Comparison of ENCODE assay signal across 12 mouse cellular contexts in genomic region chr2:18938232-18938631, GRCm38 (mm10). TPM values are rescaled to one million over a fixed set of nuclear protein-coding genes. Genes with fewer than 3 reads are reported as not detected.
A peak's percentile ranks its signal among the peaks of the same experiment; 100 is the strongest.
DNase-seq lines count a peak whose midpoint lies in the region; ATAC-seq and TF ChIP-seq lines count a peak whose summit lies in the region.
"Had no signal": no experiment of that assay in that cellular context is flagged by ENCODE, and none has a peak within 500 bp of the region (broad histone marks: within the 10 kb centered on the region; RNA-seq: fewer than 3 reads in every experiment).

No protein-coding gene starts in this region.

- H3K27ac ChIP-seq in lung, embryonic 16.5 days (ENCODE audit: low read length): peak overlapping the region; percentile 52; the same call in 1 of the 2 replicates
- no peak overlapping the region for H3K27ac ChIP-seq in embryonic facial prominence, embryonic 14.5 days (replicated peaks; ENCODE audit: low read depth, low read length)
- no peak overlapping the region for H3K27ac ChIP-seq in kidney, adult 2 months (ENCODE audit: insufficient read depth, low read depth, low read length)
- peak overlapping the region; percentile 72 for H3K27ac ChIP-seq in liver, embryonic 13.5 days
- no peak overlapping the region; the same call in 1 of the 2 replicates for H3K27ac ChIP-seq in gastrocnemius, adult 2 months
- H3K27ac ChIP-seq: embryonic facial prominence, embryonic 12.5 days had no signal

- 41% methylated on average over 1 of the region's 1 CpGs for WGBS in lung, embryonic 16.5 days
- 33% methylated on average over 1 of the region's 1 CpGs for WGBS in embryonic facial prominence, embryonic 14.5 days
- 50% methylated on average over 1 of the region's 1 CpGs for WGBS in kidney, adult 2 months
- 58% methylated on average over 1 of the region's 1 CpGs for WGBS in liver, embryonic 13.5 days (ENCODE audit: insufficient replicate concordance)

- H3K9me3 ChIP-seq in lung, embryonic 16.5 days (ENCODE audit: control insufficient read depth, low read length): no peaks in the 10 kb centered on the region
- no peaks in the 10 kb centered on the region for H3K9me3 ChIP-seq in embryonic facial prominence, embryonic 14.5 days (ENCODE audit: control insufficient read depth, low read length)
- H3K9me3 ChIP-seq in liver, embryonic 13.5 days (replicated peaks): no peaks in the 10 kb centered on the region
- H3K9me3 ChIP-seq: embryonic facial prominence, embryonic 12.5 days had no signal

- intact Hi-C loops in gastrocnemius, adult 2 months (cut with DNase I): no loop called here

- peaks cover 17% of the 10 kb centered on the region for H3K4me1 ChIP-seq in lung, embryonic 16.5 days (replicated peaks; ENCODE audit: control insufficient read depth, insufficient read depth, low read length)
- peaks cover 20% of the 10 kb centered on the region for H3K4me1 ChIP-seq in embryonic facial prominence, embryonic 14.5 days (ENCODE audit: control insufficient read depth, insufficient read depth, low read length)
- H3K4me1 ChIP-seq in kidney, adult 2 months (ENCODE audit: control insufficient read depth, insufficient read depth, low read length): peaks cover 15% of the 10 kb centered on the region
- peaks cover 100% of the 10 kb centered on the region for H3K4me1 ChIP-seq in liver, embryonic 13.5 days (replicated peaks)

- no peak overlapping the region for H3K4me2 ChIP-seq in lung, embryonic 16.5 days (ENCODE audit: low read depth, low read length)
- no peak overlapping the region for H3K4me2 ChIP-seq in embryonic facial prominence, embryonic 14.5 days (ENCODE audit: low read depth, low read length)
- H3K4me2 ChIP-seq in liver, embryonic 13.5 days: peak overlapping the region; percentile 18; the same call in 1 of the 2 replicates
- H3K4me2 ChIP-seq: embryonic facial prominence, embryonic 12.5 days had no signal

- H3K27me3 ChIP-seq in lung, embryonic 16.5 days (ENCODE audit: control insufficient read depth, insufficient read depth, low read depth, low read length): no peaks in the 10 kb centered on the region
- no peaks in the 10 kb centered on the region for H3K27me3 ChIP-seq in embryonic facial prominence, embryonic 14.5 days (replicated peaks; ENCODE audit: control insufficient read depth, insufficient read depth, low read length)
- H3K27me3 ChIP-seq in kidney, adult 2 months (replicated peaks; ENCODE audit: control insufficient read depth, insufficient read depth, low read length): no peaks in the 10 kb centered on the region
- H3K27me3 ChIP-seq in liver, embryonic 13.5 days: no peaks in the 10 kb centered on the region
- H3K27me3 ChIP-seq: embryonic facial prominence, embryonic 12.5 days had no signal

- TF ChIP-seq CTCF in kidney, adult 2 months (conservative IDR thresholded peaks at IDR 0.05; ENCODE audit: insufficient read depth, insufficient read length, low read depth, low read length): no peak
- no peak for TF ChIP-seq CTCF in gastrocnemius, adult 2 months (IDR thresholded peaks at IDR 0.05)

- no peak for TF ChIP-seq POLR2A in kidney, adult 2 months (IDR thresholded peaks at IDR 0.05; ENCODE audit: low read depth, low read length)

- H3K36me3 ChIP-seq in lung, embryonic 16.5 days (ENCODE audit: control insufficient read depth, insufficient read depth, low read length): no peaks in the 10 kb centered on the region
- no peaks in the 10 kb centered on the region for H3K36me3 ChIP-seq in embryonic facial prominence, embryonic 14.5 days (ENCODE audit: control insufficient read depth, insufficient read depth, low read length)
- H3K36me3 ChIP-seq in kidney, adult 2 months (ENCODE audit: control insufficient read depth, insufficient read depth, low read length): no peaks in the 10 kb centered on the region
- no peaks in the 10 kb centered on the region for H3K36me3 ChIP-seq in liver, embryonic 13.5 days
- H3K36me3 ChIP-seq: embryonic facial prominence, embryonic 12.5 days had no signal

- no peak for DNase-seq in lung, adult 18-20 months
- peak; percentile 45 for DNase-seq in embryonic facial prominence, embryonic 14.5 days (ENCODE audit: low spot score)
- DNase-seq in kidney, adult 2 months: peak; percentile 77
- DNase-seq in liver, embryonic 13.5 days: no peak
- no peak for DNase-seq in frontal cortex, postnatal 25 days (ENCODE audit: low spot score in 2 of 2)
- DNase-seq in adrenal gland, postnatal 14 days: no peak
- DNase-seq in gastrocnemius, adult 2 months: no peak
- DNase-seq: midbrain, embryonic 14.5 days; right cerebral cortex, postnatal 4 days had no signal

- H3K9ac ChIP-seq in lung, embryonic 16.5 days (ENCODE audit: low read length): peak overlapping the region; percentile 4; the same call in 1 of the 2 replicates
- no peak overlapping the region for H3K9ac ChIP-seq in embryonic facial prominence, embryonic 14.5 days (ENCODE audit: low read depth, low read length)
- peak overlapping the region; percentile 22; the same call in 1 of the 2 replicates for H3K9ac ChIP-seq in liver, embryonic 13.5 days
- H3K9ac ChIP-seq: embryonic facial prominence, embryonic 12.5 days had no signal

- no peak overlapping the region for H3K4me3 ChIP-seq in lung, embryonic 16.5 days (ENCODE audit: low read length)
- no peak overlapping the region for H3K4me3 ChIP-seq in embryonic facial prominence, embryonic 14.5 days (ENCODE audit: low read depth, low read length)
- H3K4me3 ChIP-seq in kidney, adult 2 months (ENCODE audit: insufficient read depth, low read depth, low read length): no peak overlapping the region
- H3K4me3 ChIP-seq in liver, embryonic 13.5 days (replicated peaks): no peak overlapping the region
- H3K4me3 ChIP-seq in gastrocnemius, adult 2 months: no peak overlapping the region
- H3K4me3 ChIP-seq: embryonic facial prominence, embryonic 12.5 days had no signal

- no peak for ATAC-seq in lung, embryonic 16.5 days (ENCODE audit: low read depth)
- no peak for ATAC-seq in embryonic facial prominence, embryonic 14.5 days (ENCODE audit: low read depth)
- no peak for ATAC-seq in liver, embryonic 13.5 days (ENCODE audit: low read depth)
- ATAC-seq: forebrain, embryonic 14.5 days had no signal

RNA-seq across cellular contexts. Expression of gene Pip4k2a, which starts 59.7 kb away (rescaled TPM):
- 6.7 and 7.4 TPM in 2 replicates for polyA plus RNA-seq in lung, embryonic 16.5 days (2015; fragmentation: Nextera tagmentation; extraction: Ambion mirVana)
- polyA plus RNA-seq in embryonic facial prominence, embryonic 14.5 days (2014; fragmentation: Nextera tagmentation; extraction: Ambion mirVana): 15.4 and 16.2 TPM in 2 replicates
- 5.6 and 7.1 TPM in 2 replicates for polyA plus RNA-seq in kidney, adult 2 months (2012; rRNA removed)
- polyA plus RNA-seq in liver, embryonic 13.5 days (2015; fragmentation: Nextera tagmentation; extraction: Ambion mirVana): 15.8 and 18.8 TPM in 2 replicates
- 25.3 and 29.4 TPM in 2 replicates for total RNA-seq in adrenal gland, postnatal 14 days (2021)
- total RNA-seq in gastrocnemius, adult 2 months (2021): 1 to 10 TPM; 3.1 to 4.5 TPM

RNA-seq across cellular contexts. Expression of gene 4930426L09Rik, which starts 59.9 kb away (rescaled TPM):
- 0.24 TPM in 1 of 2 replicates, not detected in the other for polyA plus RNA-seq in lung, embryonic 16.5 days (2015; fragmentation: Nextera tagmentation; extraction: Ambion mirVana)
- 0.49 and 0.92 TPM in 2 replicates for polyA plus RNA-seq in embryonic facial prominence, embryonic 14.5 days (2014; fragmentation: Nextera tagmentation; extraction: Ambion mirVana)
- 0.38 and 0.56 TPM in 2 replicates for polyA plus RNA-seq in kidney, adult 2 months (2012; rRNA removed)
- 0.17 and 0.22 TPM in 2 replicates for polyA plus RNA-seq in liver, embryonic 13.5 days (2015; fragmentation: Nextera tagmentation; extraction: Ambion mirVana)
- total RNA-seq in adrenal gland, postnatal 14 days (2021): 0.22 and 0.83 TPM in 2 replicates
- not detected for total RNA-seq in gastrocnemius, adult 2 months (2021)

Comparison
In these comparisons a context has a peak if more than half of its experiments do, and no peak if none do; other contexts are left out.
1. H3K27ac ChIP-seq: peak in lung, embryonic 16.5 days (single experiment) and liver, embryonic 13.5 days (single experiment); none in embryonic facial prominence, embryonic 14.5 days (single experiment), kidney, adult 2 months (single experiment) and gastrocnemius, adult 2 months (single experiment).
2. DNase-seq: peak in embryonic facial prominence, embryonic 14.5 days (single experiment) and kidney, adult 2 months (single experiment); none in lung, adult 18-20 months (0 of 2), liver, embryonic 13.5 days (single experiment), frontal cortex, postnatal 25 days (0 of 2), adrenal gland, postnatal 14 days (single experiment) and gastrocnemius, adult 2 months (single experiment).